Mouse (Mus musculus) hindbrain, embryonic 10.5 days (tissue): ENCODE measurements around the gene Chrnd. TPM values are rescaled to one million over a fixed set of nuclear protein-coding genes. Genes with fewer than 3 reads are reported as not detected.

Experiments
- polyA plus RNA-seq: library from polyadenylated mRNA; unstranded; fragments of >200 nt; fragmentation: Nextera tagmentation; extraction: Ambion mirVana; gene quantifications from 2 replicates; pipeline ENCODE4 v1.2.1, GENCODE M21; 2016

Chrnd gene
- polyA plus RNA-seq, 1 experiment from 2014 or later = not detected

Other genes starting within 250 kb of the Chrnd start
- gene Alppl2, start 100.7 kb upstream of the Chrnd start, polyA plus RNA-seq = not detected in 2 replicates
- not detected in 2 replicates for gene Alpi, start 89.0 kb upstream of the Chrnd start, polyA plus RNA-seq
- not detected in 2 replicates for gene Akp3, start 65.6 kb upstream of the Chrnd start, polyA plus RNA-seq
- 5.4 and 21.9 TPM in 2 replicates for gene Ecel1, start 34.1 kb upstream of the Chrnd start, polyA plus RNA-seq
- gene Prss56, start 7.3 kb upstream of the Chrnd start, polyA plus RNA-seq = 0.34 and 5.8 TPM in 2 replicates
- 0.37 and 1.3 TPM in 2 replicates for gene Chrng, start 14.1 kb downstream of the Chrnd start, polyA plus RNA-seq
- gene Eif4e2, start 23.3 kb downstream of the Chrnd start, polyA plus RNA-seq = 172 and 173 TPM in 2 replicates
- 0.14 and 0.49 TPM in 2 replicates for gene Efhd1, start 73.8 kb downstream of the Chrnd start, polyA plus RNA-seq
- 46.1 and 48.1 TPM in 2 replicates for gene Gigyf2, start 136.4 kb downstream of the Chrnd start, polyA plus RNA-seq
- 1.1 and 5.0 TPM in 2 replicates for gene Kcnj13, start 204.1 kb downstream of the Chrnd start, polyA plus RNA-seq